Mouse (Mus musculus) limb, embryonic 13.5 days (tissue): Measurements from ENCODE around the gene Aqp7. TPM values are rescaled to one million over a fixed set of nuclear protein-coding genes. Genes with fewer than 3 reads are reported as not detected.

Experiments
- ATAC-seq: fragments of 200-750 bp; cut with Nextera tagmentation; 2 replicates; pipeline ENCODE4 v1.8.0; 2017; ENCODE audit warnings: low read depth, moderate number of reproducible peaks, moderate TSS enrichment; ENCODE audit not compliant: low FRiP score
- H3K27ac ChIP-seq: fragments of 300-500 bp; sonication (generic); 2 replicates; pipeline ENCODE4 v1.5.1; 2015; ENCODE audit warnings: inconsistent platforms, mild to moderate bottlenecking, moderate library complexity
- H3K27me3 ChIP-seq: fragments of 300-500 bp; sonication (generic); 2 replicates; pipeline ENCODE4 v1.6.1; 2015; ENCODE audit warnings: mild to moderate bottlenecking, inconsistent platforms
- H3K36me3 ChIP-seq: fragments of 300-500 bp; sonication (generic); 2 replicates; pipeline ENCODE4 v1.6.1; 2015; ENCODE audit warnings: inconsistent platforms, mild to moderate bottlenecking, moderate library complexity
- H3K4me1 ChIP-seq: fragments of 300-500 bp; sonication (generic); 2 replicates; pipeline ENCODE4 v1.6.1; 2015; ENCODE audit warnings: inconsistent platforms
- H3K4me2 ChIP-seq: fragments of 300-500 bp; sonication (generic); replicated peaks from 2 replicates; pipeline ENCODE4 v1.6.1; 2015; ENCODE audit warnings: inconsistent platforms, mild to moderate bottlenecking, moderate library complexity
- H3K4me3 ChIP-seq: fragments of 300-500 bp; sonication (generic); 2 replicates; pipeline ENCODE4 v1.5.1; 2015; ENCODE audit warnings: moderate library complexity, mild to moderate bottlenecking, inconsistent platforms
- H3K9ac ChIP-seq: fragments of 300-500 bp; sonication (generic); 2 replicates; pipeline ENCODE4 v1.6.1; 2015; ENCODE audit warnings: mild to moderate bottlenecking, inconsistent platforms
- H3K9me3 ChIP-seq: fragments of 300-500 bp; sonication (generic); 2 replicates; pipeline ENCODE4 v1.6.1; 2016; ENCODE audit warnings: inconsistent platforms
- WGBS: fragments of 180-500 bp; shearing (Covaris S2); methylation state at CpG from one replicate; pipeline ENCODE4 v1.1.7; 2015; 5-methylcytosine and 5-hydroxymethylcytosine counted together
- microRNA-seq: library from miRNA; unstranded; fragments of <30 nt; microRNA quantifications from one replicate; pipeline ENCODE4, GENCODE M21; 2016
- polyA plus RNA-seq: library from polyadenylated mRNA; unstranded; fragments of >200 nt; fragmentation: Nextera tagmentation; extraction: Ambion mirVana; gene quantifications from 2 replicates; pipeline ENCODE4 v1.2.1, GENCODE M21; 2015

Gene Aqp7
- polyA plus RNA-seq, 1 experiment from 2014 or later: 0.06 TPM

GRCm38 (mm10) chr4:40983686-40984085 lies 64.3 kb downstream of the Aqp7 start:
- ATAC-seq: no peak
- Histone ChIP-seq H3K9me3 (no peaks in the 10 kb centered on the region), H3K9ac (no peak overlapping the region), H3K36me3 (peaks cover 70% of the 10 kb centered on the region), H3K27ac (no peak overlapping the region), H3K4me3 (no peak overlapping the region), H3K4me2 (no peak overlapping the region), H3K4me1 (peaks cover 7% of the 10 kb centered on the region; the same call in 1 of the 2 replicates), H3K27me3 (no peaks in the 10 kb centered on the region)
- WGBS: 87% methylated on average over 1 of the region's 1 CpGs

Small RNA genes within 50 kb of the gene (microRNA-seq; reads per million reads assigned to microRNA genes)
- not detected for gene Mir3094

Other genes with a start within 250 kb of the Aqp7 start
- 40.5 and 41.2 TPM in 2 replicates for gene B4galt1, start 194.1 kb downstream of the Aqp7 start, polyA plus RNA-seq
- gene Spink4, start 128.1 kb downstream of the Aqp7 start, polyA plus RNA-seq: not detected in 2 replicates
- 205 and 213 TPM in 2 replicates for gene Bag1, start 99.8 kb downstream of the Aqp7 start, polyA plus RNA-seq
- 111 and 112 TPM in 2 replicates for gene Chmp5, start 99.7 kb downstream of the Aqp7 start, polyA plus RNA-seq
- 99.0 and 106 TPM in 2 replicates for gene Nfx1, start 77.2 kb downstream of the Aqp7 start, polyA plus RNA-seq
- gene Aqp3, start 50.0 kb upstream of the Aqp7 start, polyA plus RNA-seq: 6.7 and 7.7 TPM in 2 replicates
- gene Nol6, start 76.3 kb upstream of the Aqp7 start, polyA plus RNA-seq: 26.0 and 28.9 TPM in 2 replicates
- 94.5 and 98.1 TPM in 2 replicates for gene Ube2r2, start 87.6 kb upstream of the Aqp7 start, polyA plus RNA-seq
- gene Ubap2, start 227.0 kb upstream of the Aqp7 start, polyA plus RNA-seq: 60.8 and 65.2 TPM in 2 replicates